Mouse (Mus musculus) common myeloid progenitor, adult 5-6 weeks (primary cell): ENCODE measurements around the gene Kcna10. TPM values are rescaled to one million over a fixed set of nuclear protein-coding genes. Genes with fewer than 3 reads are reported as not detected.

Experiments used
- ATAC-seq: replicated peaks from 2 replicates; pipeline ENCODE4 v1.8.0; 2016; ENCODE audit warnings: low read depth, mild to moderate bottlenecking, moderate TSS enrichment, inconsistent platforms; ENCODE audit not compliant: poor library complexity, severe bottlenecking
- total RNA-seq: library from RNA; stranded (forward); fragments of 200-1000, 187-1606 nt; gene quantifications from 2 replicates; pipeline ENCODE4 v1.2.3, GENCODE M21; 2017

Kcna10 gene
- total RNA-seq, 1 experiment from 2014 or later = not detected

- ATAC-seq = no peak
These were observed 55.2 kb downstream of the Kcna10 start for GRCm38 (mm10) chr3:107238051-107238450.

- no peak for ATAC-seq
These were observed 55.7 kb downstream of the Kcna10 start for GRCm38 (mm10) chr3:107238471-107238980.

- ATAC-seq = no peak
These were observed 56.8 kb downstream of the Kcna10 start, which contains the start of gene Prok1 for GRCm38 (mm10) chr3:107239607-107240006. Gene Prok1 (minus strand): TSS chr3:107239707.

GRCm38 (mm10) chr3:107241389-107242094, 58.7 kb downstream of the Kcna10 start:
- ATAC-seq = peak; percentile 52

Other genes with a start within 250 kb of the Kcna10 start
- gene Kcna3, start 146.9 kb upstream of the Kcna10 start, total RNA-seq = 15.5 and 20.9 TPM in 2 replicates
- gene Kcna2, start 81.9 kb upstream of the Kcna10 start, total RNA-seq = not detected in 2 replicates
- gene Cym, start 38.7 kb downstream of the Kcna10 start, total RNA-seq = not detected in 2 replicates
- not detected in 2 replicates for gene A630076J17Rik, start 47.6 kb downstream of the Kcna10 start, total RNA-seq
- not detected in 2 replicates for gene Prok1, start 56.7 kb downstream of the Kcna10 start, total RNA-seq
- 34.1 and 35.0 TPM in 2 replicates for gene Lamtor5, start 95.8 kb downstream of the Kcna10 start, total RNA-seq
- 0.92 and 1.1 TPM in 2 replicates for gene Slc16a4, start 108.2 kb downstream of the Kcna10 start, total RNA-seq
- 40.1 and 46.0 TPM in 2 replicates for gene Rbm15, start 150.6 kb downstream of the Kcna10 start, total RNA-seq